Mouse (Mus musculus): ENCODE measurements at regions not wholly inside any gene's neighbourhood (a gene's known extent, or its start where the extent isn't known, plus 50 kb on each side); places are given as distances from the start of the nearest gene placed in this dataset.

DNA sequence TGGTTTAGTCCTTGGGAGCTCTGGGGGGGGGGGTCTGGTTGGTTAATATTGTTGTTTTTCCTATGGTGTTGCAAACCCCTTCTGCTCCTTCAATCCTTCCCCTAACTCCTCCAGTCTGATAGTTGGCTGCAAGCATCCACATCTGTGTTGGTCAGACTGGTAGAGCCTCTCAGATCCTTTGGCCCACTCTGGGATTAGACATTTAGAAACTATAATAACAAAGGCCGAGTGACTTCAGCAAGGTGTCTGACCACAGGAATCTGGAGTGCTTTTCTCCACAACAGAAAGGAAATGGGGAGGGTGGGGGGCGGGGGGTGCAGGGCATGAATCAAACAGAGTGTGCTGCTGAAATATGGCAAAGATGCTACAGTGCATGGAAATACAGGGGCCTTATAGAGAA lies 301.4 kb upstream of the Eci2 start:
- TF ChIP-seq POLR2A (IDR thresholded peaks at IDR 0.05; ENCODE audit: low read depth, low read length) (no peak), CTCF (conservative IDR thresholded peaks at IDR 0.05; ENCODE audit: insufficient read depth, insufficient read length, low read depth, low read length) (no peak)
